Mouse (Mus musculus): ENCODE measurements around the gene Hdgf.

Hdgf gene

GRCm38 (mm10) chr3:87945781-87946540 is 39.8 kb downstream of the Hdgf start:
- DNase-seq (ENCODE audit: extremely low spot score): peak; percentile 70

GRCm38 (mm10) chr3:87946541-87946860 is 40.4 kb downstream of the Hdgf start:
- DNase-seq (ENCODE audit: extremely low spot score): no peak

- DNase-seq (ENCODE audit: extremely low spot score): peak; percentile 81
Observed at GRCm38 (mm10) chr3:87947056-87947810, 41.1 kb downstream of the Hdgf start.

GRCm38 (mm10) chr3:87947811-87948199 is 41.7 kb downstream of the Hdgf start:
- DNase-seq (ENCODE audit: extremely low spot score): peak; percentile 94

- peak; percentile 87 for DNase-seq (ENCODE audit: extremely low spot score)
Observed at GRCm38 (mm10) chr3:87948378-87949265, 42.5 kb downstream of the Hdgf start, which contains the start of gene Crabp2. Crabp2 (plus strand) TSS chr3:87948666.

GRCm38 (mm10) chr3:87949266-87949954 is 43.3 kb downstream of the Hdgf start:
- DNase-seq (ENCODE audit: extremely low spot score): peak; percentile 45

- DNase-seq (ENCODE audit: extremely low spot score): peak; percentile 65
Observed at GRCm38 (mm10) chr3:87949955-87950515, 43.9 kb downstream of the Hdgf start.

GRCm38 (mm10) chr3:87951946-87952345 is 45.8 kb downstream of the Hdgf start:
- no peak for DNase-seq (ENCODE audit: extremely low spot score)

- DNase-seq (ENCODE audit: extremely low spot score): peak; percentile 59
Observed at GRCm38 (mm10) chr3:87952440-87952839, 46.3 kb downstream of the Hdgf start.

- DNase-seq (ENCODE audit: extremely low spot score): peak; percentile 76
Observed at GRCm38 (mm10) chr3:87958056-87958455, 51.9 kb downstream of the Hdgf start.

GRCm38 (mm10) chr3:87958476-87958875 is 52.4 kb downstream of the Hdgf start:
- peak; percentile 38 for DNase-seq (ENCODE audit: extremely low spot score)

- DNase-seq (ENCODE audit: extremely low spot score): peak; percentile 67
Observed at GRCm38 (mm10) chr3:87958967-87959366, 52.8 kb downstream of the Hdgf start.

GRCm38 (mm10) chr3:87959371-87959770 is 53.2 kb downstream of the Hdgf start:
- no peak for DNase-seq (ENCODE audit: extremely low spot score)

- no peak for DNase-seq (ENCODE audit: extremely low spot score)
Observed at GRCm38 (mm10) chr3:87960191-87960585, 54.1 kb downstream of the Hdgf start.

- DNase-seq (ENCODE audit: extremely low spot score): peak; percentile 95
Observed at GRCm38 (mm10) chr3:87960586-87961191, 54.6 kb downstream of the Hdgf start.
